Mouse (Mus musculus) CH12.LX (cell line): Measurements from ENCODE around the gene Slco2b1. TPM values are rescaled to one million over a fixed set of nuclear protein-coding genes. Genes with fewer than 3 reads are reported as not detected.

Source experiments
- DNase-seq: peaks from one replicate; pipeline ENCODE4 v3.0.0-alpha.2; 2013; ENCODE audit errors: extremely low read depth
- H3K27ac ChIP-seq: 2 replicates; pipeline ENCODE4 v1.5.1; 2012; ENCODE audit warnings: low read depth, mild to moderate bottlenecking, control low read depth, moderate library complexity; ENCODE audit not compliant: insufficient read depth
- H3K27me3 ChIP-seq: replicated peaks from 2 replicates; pipeline ENCODE3; 2012; ENCODE audit warnings: inconsistent platforms
- H3K36me3 ChIP-seq, 2 experiments: replicated peaks in 1 of 2; 2 replicates each; pipeline versions ENCODE3 to v1.6.1; 2012; ENCODE audit warnings: inconsistent platforms in 1 of 2, low read length in 1 of 2, mild to moderate bottlenecking in 1 of 2, mixed read lengths in 1 of 2, moderate library complexity in 1 of 2; ENCODE audit not compliant: control insufficient read depth in 1 of 2, insufficient read depth in 1 of 2
- H3K4me1 ChIP-seq, 2 experiments: 2 replicates each; pipeline ENCODE4 v1.6.1; 2012; ENCODE audit warnings: inconsistent platforms in 1 of 2, moderate library complexity in 1 of 2; ENCODE audit not compliant: insufficient read depth in 2 of 2, control insufficient read depth in 1 of 2
- H3K4me2 ChIP-seq: 2 replicates; pipeline ENCODE4 v1.6.1; 2012; ENCODE audit warnings: low read depth, mild to moderate bottlenecking, control low read depth; ENCODE audit not compliant: poor library complexity, insufficient read depth, severe bottlenecking
- H3K4me3 ChIP-seq, 3 experiments: fragments of 150-350 bp in 1 of 3; sonication (generic) in 1 of 3; replicated peaks in 1 of 3; 2 replicates each; pipeline versions ENCODE3 to v1.5.1; 2011 to 2012; ENCODE audit warnings: low read depth in 2 of 3, low read length in 2 of 3, mild to moderate bottlenecking in 2 of 3, moderate library complexity in 2 of 3, control low read depth in 1 of 3, improper control_type of control experiment in 1 of 3, inconsistent platforms in 1 of 3, mixed read lengths in 1 of 3; ENCODE audit not compliant: poor library complexity in 1 of 3
- H3K79me2 ChIP-seq: replicated peaks from 2 replicates; pipeline ENCODE4 v1.6.1; 2012; ENCODE audit warnings: mild to moderate bottlenecking, moderate library complexity; ENCODE audit not compliant: control insufficient read depth, poor library complexity, insufficient read depth, severe bottlenecking; ENCODE audit errors: extremely low read depth
- H3K9ac ChIP-seq: 2 replicates; pipeline ENCODE4 v1.6.1; 2012; ENCODE audit warnings: low read depth, mild to moderate bottlenecking, control low read depth, moderate library complexity; ENCODE audit not compliant: insufficient read depth
- H3K9me3 ChIP-seq: replicated peaks from 2 replicates; pipeline ENCODE3; 2012; ENCODE audit warnings: low read length, inconsistent platforms, mixed read lengths
- EP300 ChIP-seq: IDR thresholded peaks from 2 replicates; pipeline ENCODE4 v1.6.1; 2011; ENCODE audit warnings: low read length, improper control_type of control experiment
- JUND ChIP-seq: conservative IDR thresholded peaks from 2 replicates; pipeline ENCODE4 v1.6.1; 2011; ENCODE audit warnings: low read depth, low read length, improper control_type of control experiment
- KAT2A ChIP-seq: IDR thresholded peaks from 2 replicates; pipeline ENCODE4 v1.6.1; 2012; ENCODE audit warnings: low read length, improper control_type of control experiment, inconsistent platforms; ENCODE audit not compliant: insufficient replicate concordance
- MAFK ChIP-seq: IDR thresholded peaks from 2 replicates; pipeline ENCODE4 v1.6.1; 2011; ENCODE audit warnings: low read length, improper control_type of control experiment; ENCODE audit not compliant: insufficient replicate concordance
- MAX ChIP-seq: IDR thresholded peaks from 2 replicates; pipeline ENCODE4 v1.6.1; 2011; ENCODE audit warnings: low read length, improper control_type of control experiment
- MEF2A ChIP-seq: IDR thresholded peaks from 2 replicates; pipeline ENCODE4 v1.6.1; 2014; ENCODE audit warnings: low read depth, mild to moderate bottlenecking, inconsistent platforms, low read length, improper control_type of control experiment, borderline replicate concordance
- POLR2A ChIP-seq: IDR thresholded peaks from 2 replicates; pipeline ENCODE4 v1.6.1; 2011; ENCODE audit warnings: low read depth, mild to moderate bottlenecking, improper control_type of control experiment, low read length
- RAD21 ChIP-seq: IDR thresholded peaks from 2 replicates; pipeline ENCODE4 v1.6.1; 2011; ENCODE audit warnings: low read depth, mild to moderate bottlenecking, low read length, improper control_type of control experiment, moderate library complexity
- RCOR1 ChIP-seq: conservative IDR thresholded peaks from 2 replicates; pipeline ENCODE4 v1.6.1; 2012; ENCODE audit warnings: low read depth, mild to moderate bottlenecking, inconsistent platforms, low read length, improper control_type of control experiment
- SMC3 ChIP-seq: IDR thresholded peaks from 2 replicates; pipeline ENCODE4 v1.6.1; 2011; ENCODE audit warnings: low read depth, low read length, improper control_type of control experiment
- TBP ChIP-seq: conservative IDR thresholded peaks from 2 replicates; pipeline ENCODE4 v1.6.1; 2011; ENCODE audit warnings: low read depth, low read length, improper control_type of control experiment
- UBTF ChIP-seq: IDR thresholded peaks from 2 replicates; pipeline ENCODE4 v1.6.1; 2012; ENCODE audit warnings: low read depth, mild to moderate bottlenecking, inconsistent platforms, low read length, improper control_type of control experiment, moderate library complexity
- USF1 ChIP-seq: IDR thresholded peaks from 2 replicates; pipeline ENCODE4 v1.6.1; 2014; ENCODE audit warnings: low read depth, mild to moderate bottlenecking, inconsistent platforms, low read length, improper control_type of control experiment
- ZNF384 ChIP-seq: IDR thresholded peaks from 2 replicates; pipeline ENCODE4 v1.6.1; 2012; ENCODE audit warnings: low read depth, low read length, improper control_type of control experiment, inconsistent platforms
- dilution Hi-C: fragments of 300-500 bp; cut with MboI; formaldehyde crosslinking; loops from 2 replicates; pipeline ENCODE4 v1.14.3; 2020; ENCODE audit warnings: low sequenced_read_pairs; ENCODE audit not compliant: extremely low pct_unique_long_range_greater_than_20kb, extremely low pct_ligation_motif_present
- in situ Hi-C: fragments of 300-500 bp; cut with MboI; formaldehyde crosslinking; loops from 3 replicates; pipeline ENCODE4 v1.14.3; 2019; ENCODE audit warnings: low sequenced_read_pairs, low pct_ligation_motif_present, low pct_unique_long_range_greater_than_20kb, mixed read lengths
- polyA plus RNA-seq: library from polyadenylated mRNA; unstranded; fragments of >175 nt; gene quantifications from 2 replicates; pipeline ENCODE4 v1.2.1, GENCODE M21; 2012; ENCODE audit warnings: low read depth; ENCODE audit not compliant: insufficient read length
- total RNA-seq, 2 experiments: library from RNA; depleted of rRNA; stranded (reverse); fragments of 300-350 nt in 1 of 2; fragments of >200 nt in 1 of 2; gene quantifications; 2 replicates each; pipeline ENCODE4 v1.2.3; 2012 to 2014

Slco2b1 gene
- total and polyA plus RNA-seq, 3 experiments: 0.08 to 0.11 TPM; not detected in 1

- Histone ChIP-seq H3K27ac (no peak overlapping the region), H3K36me3 (no peaks in the 10 kb centered on the region), H3K9me3 (no peaks in the 10 kb centered on the region), H3K9ac (no peak overlapping the region), H3K79me2 (no peaks in the 10 kb centered on the region), H3K4me3 (no peak overlapping the region), H3K4me2 (no peak overlapping the region), H3K4me1 (peaks cover 16 to 35% of the 10 kb centered on the region in 2 experiments), H3K27me3 (peaks cover 2% of the 10 kb centered on the region)
- no peak for DNase-seq
- TF ChIP-seq UBTF: no peak
- TF ChIP-seq USF1: no peak
- TF ChIP-seq JUND: no peak
- TF ChIP-seq ZNF384: no peak
- TF ChIP-seq RAD21: no peak
- no peak for TF ChIP-seq SMC3
- TF ChIP-seq MEF2A: no peak
- no peak for TF ChIP-seq TBP
- TF ChIP-seq KAT2A: no peak
- TF ChIP-seq MAFK: no peak
- TF ChIP-seq MAX: no peak
- TF ChIP-seq RCOR1: no peak
- TF ChIP-seq POLR2A: no peak
- in situ Hi-C loops (loop anchor here (5.0 kb wide), 2 partner anchors 50 to 135 kb away; partner anchors contain the start of gene Slco2b1), dilution Hi-C loops (no loop called here)
Measured at GRCm38 (mm10) chr7:99662311-99662710, 48.8 kb downstream of the Slco2b1 start.

- no peak for DNase-seq
- no peaks in the 10 kb centered on the region for H3K9me3 ChIP-seq
- H3K79me2 ChIP-seq: no peaks in the 10 kb centered on the region
- H3K27ac ChIP-seq: no peak overlapping the region
- no peak overlapping the region for H3K4me3 ChIP-seq
- H3K36me3 ChIP-seq: no peaks in the 10 kb centered on the region
- dilution Hi-C loops: no loop called here
- peaks cover 16 to 31% of the 10 kb centered on the region in 2 experiments for H3K4me1 ChIP-seq
- H3K4me2 ChIP-seq: no peak overlapping the region
- H3K27me3 ChIP-seq: peaks cover 2% of the 10 kb centered on the region
- H3K9ac ChIP-seq: no peak overlapping the region
- in situ Hi-C loops: loop anchor here (5.0 kb wide), 2 partner anchors 51 to 136 kb away; partner anchors contain the start of gene Slco2b1
- no peak for TF ChIP-seq UBTF
- TF ChIP-seq EP300: no peak
Measured at GRCm38 (mm10) chr7:99661571-99662230, 49.4 kb downstream of the Slco2b1 start.
